16 mouse cellular contexts compared by ENCODE assay signal in the genomic region with DNA sequence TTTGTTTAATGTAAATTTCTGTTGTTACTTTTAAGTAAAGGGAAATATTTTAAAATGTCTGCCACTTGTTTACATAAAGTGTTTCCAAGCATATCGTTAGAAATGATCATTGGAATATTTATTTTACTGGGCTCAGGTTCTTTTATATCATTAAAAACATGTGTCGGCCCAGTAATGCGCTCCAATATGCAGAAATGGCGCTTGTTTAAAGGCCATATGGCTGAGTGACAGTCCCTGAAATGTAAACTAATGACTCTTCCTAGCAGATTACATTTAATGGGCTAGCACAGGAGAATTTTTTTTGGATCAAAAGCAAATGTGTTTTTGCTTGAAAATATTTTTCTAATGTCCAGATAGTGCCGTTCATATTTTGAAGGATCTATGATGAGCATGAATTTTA.
"Had no signal": no experiment of that assay in that cellular context is flagged by ENCODE, and none has a peak within 500 bp of the region (broad histone marks: within the 10 kb centered on the region; RNA-seq: fewer than 3 reads in every experiment).

No protein-coding gene starts in this region.

- H3K27me3 ChIP-seq: lung, embryonic 15.5 days; midbrain, embryonic 13.5 days; midbrain, embryonic 15.5 days; neural tube, embryonic 12.5 days; stomach, embryonic 15.5 days had no signal

- H3K27ac ChIP-seq: lung, embryonic 15.5 days; macrophage; midbrain, embryonic 13.5 days; midbrain, embryonic 15.5 days; neural tube, embryonic 12.5 days; stomach, embryonic 15.5 days; stomach, postnatal 0 days had no signal

- DNase-seq: lung, adult 2 months; lung, postnatal 14 days; lung, postnatal 36 days; right cerebral cortex, postnatal 14 days; thymus, adult 2 months; thymus, postnatal 36 days had no signal

- H3K9ac ChIP-seq: lung, embryonic 15.5 days; midbrain, embryonic 13.5 days; midbrain, embryonic 15.5 days; neural tube, embryonic 12.5 days; stomach, embryonic 15.5 days had no signal

- H3K4me1 ChIP-seq: midbrain, embryonic 13.5 days; midbrain, embryonic 15.5 days; neural tube, embryonic 12.5 days had no signal

- ATAC-seq: lung, postnatal 0 days; midbrain, embryonic 13.5 days; midbrain, embryonic 15.5 days had no signal

- H3K4me3 ChIP-seq: lung, embryonic 15.5 days; megakaryocyte, embryonic 14.5 days; midbrain, embryonic 13.5 days; midbrain, embryonic 15.5 days; neural tube, embryonic 12.5 days; stomach, embryonic 15.5 days had no signal

- H3K9me3 ChIP-seq: lung, embryonic 15.5 days; megakaryocyte, embryonic 14.5 days; midbrain, embryonic 13.5 days; midbrain, embryonic 15.5 days; neural tube, embryonic 12.5 days; stomach, embryonic 15.5 days had no signal

- H3K36me3 ChIP-seq: lung, embryonic 15.5 days; neural tube, embryonic 12.5 days; stomach, embryonic 15.5 days had no signal

- H3K4me2 ChIP-seq: lung, embryonic 15.5 days; midbrain, embryonic 11.5 days; midbrain, embryonic 13.5 days; midbrain, embryonic 15.5 days; neural tube, embryonic 12.5 days; stomach, embryonic 15.5 days had no signal
